Mouse (Mus musculus): ENCODE measurements around the gene Rad21l. TPM values are rescaled to one million over a fixed set of nuclear protein-coding genes. Genes with fewer than 3 reads are reported as not detected.

Gene Rad21l
- not detected for polyA plus RNA-seq (2012; fragmentation: generic; extraction: Trizol)

DNA sequence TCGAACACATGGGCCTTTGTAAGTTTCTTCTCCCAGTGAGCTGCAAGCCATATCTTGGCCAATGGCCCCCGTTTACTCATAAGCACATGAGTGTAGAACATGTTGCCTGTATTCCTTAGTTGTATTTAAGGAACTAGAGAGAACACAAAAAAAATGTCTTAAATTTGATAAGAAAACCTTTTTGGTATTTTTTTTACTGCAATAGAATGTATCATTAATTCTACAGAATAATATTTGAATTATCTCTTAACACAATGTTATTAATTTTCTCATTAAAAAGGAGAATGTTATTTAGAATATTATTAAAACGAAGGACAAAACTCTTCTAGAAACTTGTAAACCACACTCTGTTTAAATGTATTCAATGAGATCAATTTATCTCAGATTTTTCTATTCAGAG is at the start of gene Rad21l:
Rad21l (minus strand) TSS at position 101 of the 400 bp plus-strand sequence.

DNA sequence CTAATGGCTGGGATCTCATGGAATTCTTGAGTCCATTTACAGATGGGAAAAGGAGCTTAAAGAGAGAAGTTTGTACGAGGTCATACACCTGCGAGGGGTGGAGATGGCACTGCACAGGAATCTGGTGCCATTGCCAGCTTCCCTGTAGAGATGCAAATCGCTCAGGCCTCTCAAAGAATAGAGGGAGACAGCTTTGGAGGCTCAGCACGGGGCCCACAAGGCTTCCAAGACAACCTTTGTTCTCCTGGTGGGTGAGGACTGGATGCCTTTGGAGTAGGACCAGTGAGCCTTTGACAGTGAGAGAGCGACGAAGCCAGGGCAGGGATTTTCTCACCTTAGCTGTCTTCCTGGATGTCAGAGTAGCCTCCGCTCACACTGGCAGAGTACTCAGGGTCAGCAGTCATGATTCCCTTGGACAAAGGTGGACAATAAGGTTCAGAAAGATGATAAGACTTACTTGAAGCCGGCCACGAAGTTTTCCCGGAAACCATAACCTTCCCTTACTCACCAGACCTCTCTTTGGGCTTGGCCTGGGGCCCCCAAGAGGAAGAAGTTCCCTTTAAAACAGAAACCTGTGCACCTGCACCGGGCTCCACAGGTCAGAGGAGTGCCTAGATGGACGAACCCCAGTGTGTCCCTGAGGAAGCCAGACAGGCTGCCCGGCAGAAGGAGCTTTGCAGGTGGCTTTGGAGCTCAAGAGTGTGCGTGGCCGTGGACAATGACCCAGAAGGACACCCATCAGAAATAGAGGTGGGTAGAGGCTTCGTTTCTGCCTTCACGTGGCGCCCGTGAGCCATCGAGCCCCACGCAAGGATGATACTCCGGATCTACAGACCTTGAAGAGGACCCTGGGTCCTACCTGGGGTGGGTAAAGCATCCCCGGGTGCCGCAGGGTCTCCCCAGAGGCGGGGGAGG is 33.2 kb upstream of the Rad21l start, which contains the start of gene Tmem74b:
Tmem74b (plus strand) TSS at position 778 of the 915 bp plus-strand sequence.

DNA sequence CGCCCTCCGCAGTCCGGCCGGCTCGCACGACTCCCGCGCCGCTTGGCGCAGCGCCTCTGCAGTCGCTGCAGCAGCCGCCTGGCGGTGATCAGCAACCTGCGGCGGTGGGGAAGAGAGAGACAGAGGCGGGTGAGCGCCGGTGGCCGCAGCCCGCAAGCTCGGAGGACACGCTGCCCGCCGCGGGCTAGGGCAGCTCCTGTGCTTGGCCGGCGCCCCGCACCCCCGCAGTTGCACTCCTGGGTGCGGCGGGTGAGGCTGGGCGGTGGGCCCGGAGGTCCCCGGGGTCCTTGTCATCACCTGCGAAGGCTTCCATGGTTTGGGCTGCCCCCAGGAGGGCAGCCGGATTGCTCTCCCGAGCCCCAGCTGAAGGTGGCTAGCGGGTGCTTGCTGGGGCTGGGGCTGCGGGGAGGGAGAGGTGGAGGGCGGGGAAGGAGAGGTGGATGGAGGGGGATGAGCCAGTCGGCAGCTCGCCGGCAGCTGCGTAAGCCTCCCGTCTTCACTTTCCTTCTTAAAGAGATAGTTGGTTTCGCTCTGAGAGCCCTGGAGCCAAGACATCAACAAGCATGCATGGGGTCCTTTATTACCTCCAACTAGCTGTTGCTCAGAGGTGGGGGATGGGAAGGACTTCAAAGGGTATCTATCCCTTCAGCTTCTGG is 36.0 kb downstream of the Rad21l start, which contains the start of gene Snph:
Snph (minus strand) TSS at position 435 of the 656 bp plus-strand sequence.

Other genes with a start within 250 kb of the Rad21l start
- gene 4921509C19Rik, start 192.4 kb downstream of the Rad21l start, polyA plus RNA-seq (2012; fragmentation: generic; extraction: Trizol) = not detected
- 100 to 1,000 TPM in 1 of 2 experiments, 10 to 100 TPM in 1; 80.4 to 136 TPM for gene Nsfl1c, start 174.4 kb downstream of the Rad21l start, polyA plus RNA-seq (2012; fragmentation: generic; extraction: Trizol)
- 100 to 1,000 TPM; 227 to 341 TPM for gene Fkbp1a, start 126.0 kb downstream of the Rad21l start, polyA plus RNA-seq (2012; fragmentation: generic; extraction: Trizol)
- under 1 TPM; 0.46 to 0.69 TPM for gene Sdcbp2, start 95.9 kb downstream of the Rad21l start, polyA plus RNA-seq (2012; fragmentation: generic; extraction: Trizol)
- gene Snph, start 35.9 kb downstream of the Rad21l start, polyA plus RNA-seq (2012; fragmentation: generic; extraction: Trizol) = not detected
- not detected for gene Tmem74b, start 33.5 kb upstream of the Rad21l start, polyA plus RNA-seq (2012; fragmentation: generic; extraction: Trizol)
- 10 to 100 TPM; 30.1 to 30.6 TPM for gene Psmf1, start 75.7 kb upstream of the Rad21l start, polyA plus RNA-seq (2012; fragmentation: generic; extraction: Trizol)
- gene Rspo4, start 174.4 kb upstream of the Rad21l start, polyA plus RNA-seq (2012; fragmentation: generic; extraction: Trizol) = under 1 TPM in 1 of 2 experiments, not detected in 1; 0.02 TPM
- gene Angpt4, start 242.7 kb upstream of the Rad21l start, polyA plus RNA-seq (2012; fragmentation: generic; extraction: Trizol) = under 1 TPM; 0.02 to 0.45 TPM

All from C3H10T1/2 (cell line).